Mouse (Mus musculus): ENCODE results near the gene Slc4a11.

Gene Slc4a11

DNA sequence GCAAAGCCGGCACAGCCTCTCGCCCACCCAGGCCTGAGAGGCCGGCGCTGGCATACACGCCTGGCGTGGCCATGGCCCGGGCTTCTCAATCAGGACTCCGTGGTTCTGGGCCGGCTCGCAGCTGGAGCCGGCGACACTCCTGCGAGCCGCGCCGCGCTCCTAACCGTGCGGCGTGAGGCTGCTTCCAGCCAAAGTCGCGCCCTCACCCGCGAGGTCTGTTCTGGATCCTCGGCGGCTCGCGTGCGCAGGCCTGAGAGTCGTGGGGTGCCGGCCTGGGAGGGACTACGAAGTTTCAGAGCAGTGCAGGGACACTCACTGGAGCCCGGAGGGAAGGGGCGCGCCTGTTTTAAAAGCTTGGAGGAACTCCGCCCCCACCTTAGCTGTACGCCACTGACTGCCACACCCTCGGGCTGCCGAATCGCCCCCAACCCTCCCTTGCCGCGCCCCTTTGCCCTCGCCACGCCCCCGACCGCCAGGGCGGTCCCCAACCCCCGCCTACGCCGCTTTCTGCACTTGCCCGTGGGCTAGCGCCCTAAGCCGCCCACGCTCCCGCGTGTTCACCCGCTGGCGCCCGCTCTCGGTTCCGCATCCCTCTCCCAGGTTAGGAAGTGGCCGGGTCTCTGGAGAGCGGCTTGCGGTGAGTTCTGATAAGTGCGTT lies at the start of gene Slc4a11:
TSS of gene Slc4a11 (minus strand) at position 367 of the 658 bp plus-strand sequence.
- DNase-seq = peak; percentile 85

DNA sequence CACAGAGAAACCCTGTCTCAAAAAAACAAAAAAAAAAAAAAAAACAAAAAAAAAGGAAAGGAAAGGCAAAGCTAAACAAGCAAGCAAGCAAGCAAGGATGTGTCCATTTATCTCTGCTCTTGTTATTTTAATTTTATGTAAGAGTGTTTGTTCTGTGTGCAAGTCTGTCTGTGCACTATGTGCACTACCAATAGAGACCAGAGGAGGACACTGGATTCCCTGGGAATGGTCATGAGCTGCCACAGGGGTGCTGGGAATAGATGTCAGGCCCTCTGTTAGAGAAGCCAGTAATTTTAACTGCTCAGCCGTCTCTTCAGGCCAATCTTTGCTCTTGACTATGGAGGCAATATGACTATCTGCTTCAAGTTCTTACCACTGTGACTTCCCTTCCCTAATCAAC lies 46.3 kb upstream of the Slc4a11 start:
- DNase-seq = no peak

DNA sequence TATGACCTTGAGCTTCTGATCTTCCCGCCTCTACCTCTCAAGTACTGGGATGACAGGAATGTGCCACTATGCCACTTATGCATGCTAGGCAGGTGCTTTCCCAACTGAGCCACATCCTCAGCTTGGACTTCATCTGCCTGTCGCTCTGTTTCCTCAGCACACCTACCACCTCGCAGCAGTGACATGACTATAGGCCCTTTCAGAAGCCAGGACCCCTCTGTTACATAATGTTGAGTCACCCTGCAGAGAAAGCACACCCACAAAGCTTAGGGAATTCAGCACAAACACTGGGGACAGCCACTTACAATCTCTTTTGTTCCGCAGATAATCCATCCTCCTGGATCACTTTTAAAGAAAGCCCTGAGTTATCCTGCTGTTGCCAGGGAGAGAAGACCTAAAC lies 42.8 kb upstream of the Slc4a11 start:
- DNase-seq = no peak

DNA sequence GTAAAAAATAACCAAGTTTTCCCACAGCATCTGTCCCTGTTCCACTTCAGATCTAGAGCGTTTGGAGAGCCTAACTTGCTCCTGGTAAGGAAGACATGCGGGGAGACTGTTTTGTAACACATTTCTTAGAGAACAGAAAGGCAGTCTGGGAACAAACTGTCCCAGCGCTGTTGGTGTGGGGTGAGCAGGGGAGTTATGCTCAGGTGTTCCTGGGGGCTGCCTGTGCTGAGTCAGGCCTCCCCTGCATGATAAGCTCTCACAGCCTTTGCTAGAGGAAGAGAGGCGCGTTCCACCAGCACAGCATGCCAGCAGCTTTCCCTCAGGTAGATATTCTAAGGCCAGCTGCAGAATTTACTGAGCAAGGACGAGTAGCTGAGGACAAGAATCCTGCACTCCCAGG lies 40.7 kb upstream of the Slc4a11 start:
- no peak for DNase-seq

DNA sequence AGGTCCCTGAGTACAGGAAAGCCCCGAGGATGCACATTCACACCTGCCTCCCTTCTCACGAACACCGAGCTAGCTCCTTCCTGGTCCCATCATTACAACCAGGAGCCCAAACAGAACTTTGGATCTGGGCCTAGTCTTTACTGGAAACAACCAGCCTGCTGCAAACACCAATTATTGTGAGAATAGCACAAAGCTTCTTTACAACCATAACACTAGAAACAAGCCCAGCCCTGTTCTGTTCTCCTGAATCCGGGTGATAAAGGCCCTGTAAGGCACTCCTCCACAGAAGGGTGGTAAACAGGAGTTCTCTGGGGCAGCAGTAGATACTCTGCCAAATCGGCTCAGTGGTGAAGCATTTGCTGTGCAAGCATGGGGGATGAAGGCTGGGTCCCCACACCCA lies 38.0 kb upstream of the Slc4a11 start:
- no peak for DNase-seq

DNA sequence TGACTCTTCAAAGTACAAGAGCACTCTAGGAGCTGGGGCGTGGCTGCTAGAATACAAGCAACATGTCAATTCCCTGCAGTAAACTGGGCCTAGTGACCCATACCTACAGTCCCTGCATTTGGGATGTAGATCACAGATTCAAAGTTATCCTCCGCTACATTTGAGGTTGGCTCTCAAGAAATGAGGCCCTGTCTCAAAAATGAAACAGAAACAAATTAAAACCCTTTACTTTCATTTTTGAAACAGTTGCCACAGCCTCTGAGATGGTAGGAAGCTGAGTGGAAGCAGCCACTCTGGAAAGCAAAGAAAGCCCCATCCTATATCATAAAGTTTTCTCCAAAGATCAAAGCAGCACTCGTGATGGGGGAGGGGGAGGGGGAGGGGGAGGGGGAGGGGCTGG lies 36.1 kb upstream of the Slc4a11 start:
- no peak for DNase-seq

DNA sequence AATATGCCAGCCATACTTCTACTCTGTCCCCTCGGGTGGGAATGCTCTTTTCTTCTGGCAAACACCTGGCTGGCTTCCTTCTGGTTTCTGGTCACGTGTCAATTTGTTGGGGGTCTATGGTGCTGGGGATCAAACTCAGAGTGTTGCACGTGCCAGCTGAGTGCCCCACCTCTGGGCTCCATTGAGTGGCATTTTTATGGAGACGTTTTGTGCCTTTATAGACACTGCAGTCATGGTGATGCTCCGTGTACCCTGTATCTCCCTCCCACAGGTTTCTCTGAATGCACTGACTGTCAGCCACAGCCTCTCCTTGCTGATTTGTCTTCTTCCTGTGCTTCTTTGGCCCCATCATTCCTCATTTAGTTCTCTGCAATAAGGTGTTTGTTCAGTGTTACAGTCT lies 34.5 kb upstream of the Slc4a11 start:
- no peak for DNase-seq

DNA sequence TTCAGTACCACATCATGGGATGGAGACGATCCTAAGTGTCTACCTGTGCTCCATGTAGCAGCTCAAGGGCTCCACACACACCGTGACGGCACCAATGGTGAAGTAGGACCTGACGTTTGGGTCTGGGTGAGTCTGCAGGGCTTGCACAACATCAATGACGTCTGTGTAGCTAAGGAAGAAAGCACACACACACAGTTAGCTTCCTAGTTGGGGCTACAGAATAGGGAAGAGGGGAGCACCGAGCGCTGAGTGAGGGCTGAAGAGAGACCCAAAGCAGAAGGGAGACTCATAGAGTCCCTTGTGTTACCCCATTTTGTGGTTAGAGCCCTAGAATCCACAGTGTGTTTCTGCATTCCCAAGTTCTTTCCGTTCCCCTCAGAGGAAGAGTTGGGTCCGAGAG lies 33.4 kb upstream of the Slc4a11 start:
- DNase-seq = no peak

DNA sequence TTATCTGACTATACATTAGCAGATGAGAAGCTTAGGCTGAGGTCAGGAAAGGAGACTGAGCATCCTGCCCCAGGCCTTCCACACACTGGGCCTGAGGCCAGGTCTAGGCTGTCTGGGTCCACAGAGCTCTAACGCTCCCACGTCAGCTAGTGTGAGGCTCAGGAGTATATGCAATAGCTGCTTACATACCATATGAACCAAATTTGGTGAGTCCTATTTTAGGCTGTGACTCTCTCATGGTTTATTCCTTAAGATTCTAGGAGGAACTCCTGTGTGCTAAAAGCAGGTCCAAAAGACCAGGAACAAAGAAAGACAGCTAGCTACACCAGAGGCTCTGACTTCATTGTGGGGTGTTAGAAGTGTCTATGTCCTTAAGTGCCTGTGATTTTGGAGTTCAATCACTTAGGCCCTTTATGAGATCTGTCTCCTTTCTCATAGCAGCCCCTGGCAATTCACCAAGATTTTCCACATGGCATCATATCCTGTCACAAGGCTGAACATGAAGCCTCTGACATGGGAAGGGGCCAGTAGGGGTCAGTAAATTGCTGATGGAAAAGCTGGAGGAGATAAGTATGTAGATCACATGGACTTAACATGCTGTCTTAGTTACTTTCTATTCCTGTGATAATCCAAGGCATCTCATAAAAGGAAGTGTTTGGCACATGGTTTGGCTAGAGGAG lies 31.7 kb upstream of the Slc4a11 start:
- DNase-seq = no peak

DNA sequence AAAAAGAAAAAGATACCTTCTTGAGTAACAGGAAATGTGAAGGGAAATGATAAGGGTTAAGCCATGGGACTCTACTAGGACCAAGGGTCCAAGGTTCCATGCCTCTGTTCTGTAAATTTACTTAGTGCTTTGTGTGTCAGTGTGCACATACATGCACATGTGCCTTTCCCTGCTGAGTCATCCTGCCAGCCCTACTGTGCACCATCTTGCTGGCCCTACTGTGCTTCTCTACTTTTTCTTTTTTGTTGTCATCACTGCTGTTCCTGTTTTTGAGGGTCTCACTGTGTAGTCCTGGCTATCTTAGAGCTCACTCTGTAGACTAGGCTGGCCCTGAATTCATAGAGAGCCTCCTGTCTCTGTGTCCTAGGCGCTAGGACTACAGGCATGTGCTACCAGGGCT lies 30.4 kb upstream of the Slc4a11 start:
- no peak for DNase-seq

DNA sequence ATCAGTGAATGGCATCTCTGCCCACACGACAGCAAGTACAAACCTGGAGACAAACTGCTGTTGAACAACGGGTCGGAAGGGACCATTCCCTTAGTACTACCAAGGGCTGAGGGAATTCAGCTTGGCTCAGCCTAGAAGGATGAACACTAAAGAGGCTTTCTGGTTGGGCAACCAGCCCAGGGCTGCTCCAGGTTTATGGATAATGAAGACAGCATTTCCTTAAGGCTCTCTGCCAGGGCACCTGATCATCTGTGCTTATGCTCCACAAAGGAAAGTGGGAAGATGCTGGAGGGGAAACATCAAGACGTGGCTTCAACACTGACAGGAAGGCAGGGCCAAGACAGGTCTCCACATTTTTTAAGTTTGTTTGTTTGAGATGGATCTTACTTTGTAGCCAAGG lies 27.1 kb upstream of the Slc4a11 start:
- no peak for DNase-seq

DNA sequence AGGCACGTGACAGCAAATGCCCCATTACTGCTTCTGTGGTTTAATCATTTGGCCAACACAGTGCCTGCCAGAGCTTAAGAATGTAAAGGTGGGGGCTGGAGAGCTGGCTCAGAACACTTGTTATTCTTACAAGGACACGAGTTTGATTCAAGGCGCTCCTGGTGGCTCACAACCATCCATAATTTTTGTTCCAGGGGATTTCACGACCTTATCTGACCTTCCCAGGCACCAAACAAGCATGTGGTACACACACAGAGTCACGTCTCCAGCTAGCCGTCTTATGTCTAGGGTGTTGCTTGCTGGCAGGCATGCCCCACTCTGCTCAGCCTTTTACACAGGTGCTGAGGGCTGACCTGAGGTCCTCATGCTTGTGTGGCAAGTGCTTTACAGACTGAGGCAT lies 20.6 kb upstream of the Slc4a11 start:
- DNase-seq = no peak

DNA sequence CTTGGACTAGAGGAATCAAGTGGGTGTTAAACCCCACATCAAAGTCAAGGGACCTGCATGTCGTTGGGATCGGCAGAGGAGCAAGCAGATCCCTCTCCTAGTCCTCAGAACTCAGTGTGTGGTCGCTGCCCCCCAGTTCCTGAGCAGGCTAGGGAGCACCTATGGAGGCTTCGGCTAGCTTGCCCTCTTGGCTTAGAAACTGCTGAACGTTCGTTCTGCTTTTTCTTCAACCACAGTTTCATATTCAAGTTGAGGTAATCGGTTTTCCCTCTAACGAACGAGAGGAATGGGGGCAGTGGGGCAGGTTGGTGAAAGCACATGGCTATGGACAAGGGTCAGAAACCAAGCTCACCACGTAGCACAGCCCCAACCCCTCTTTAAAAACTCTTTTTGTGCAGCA lies 9.7 kb upstream of the Slc4a11 start:
- no peak for DNase-seq

DNA sequence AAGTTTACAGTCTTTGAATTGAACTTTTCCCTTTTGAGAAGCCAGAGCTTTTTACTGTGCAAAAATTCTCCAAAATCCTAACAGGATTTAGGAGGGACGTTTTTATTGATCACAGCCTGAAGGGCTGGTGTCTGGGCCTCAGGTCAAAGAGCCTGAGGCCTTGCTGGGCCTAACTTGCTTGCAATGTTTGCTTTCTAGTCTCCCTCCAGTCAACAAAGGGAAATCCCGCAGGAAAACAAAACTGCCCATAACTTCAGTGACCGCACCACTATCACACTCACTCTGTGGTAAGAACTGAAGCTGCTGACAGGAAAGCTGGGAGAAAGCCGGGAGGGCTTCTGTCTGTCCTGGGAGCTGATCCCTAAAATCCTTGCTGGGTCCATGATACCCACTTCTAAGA lies 9.3 kb upstream of the Slc4a11 start:
- DNase-seq = no peak

DNA sequence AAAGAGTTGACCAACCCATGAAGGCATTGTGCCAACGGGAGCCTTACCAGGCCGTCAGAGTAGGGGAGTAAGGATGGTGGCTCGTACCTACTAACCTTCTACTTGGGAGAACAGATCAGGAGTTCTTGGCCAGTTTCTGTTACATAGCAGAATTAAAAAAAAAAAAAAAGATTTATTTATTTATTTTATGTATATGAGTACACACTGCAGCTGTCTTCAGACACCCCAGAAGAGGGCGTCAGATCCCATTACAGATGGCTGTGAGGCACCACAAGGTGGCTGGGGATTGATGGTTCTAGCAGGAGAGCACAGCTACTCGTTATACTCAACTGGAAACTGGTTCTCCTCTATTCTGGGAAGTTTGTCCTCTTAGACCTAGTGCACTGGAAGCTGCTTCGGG lies 7.9 kb upstream of the Slc4a11 start:
- no peak for DNase-seq

DNA sequence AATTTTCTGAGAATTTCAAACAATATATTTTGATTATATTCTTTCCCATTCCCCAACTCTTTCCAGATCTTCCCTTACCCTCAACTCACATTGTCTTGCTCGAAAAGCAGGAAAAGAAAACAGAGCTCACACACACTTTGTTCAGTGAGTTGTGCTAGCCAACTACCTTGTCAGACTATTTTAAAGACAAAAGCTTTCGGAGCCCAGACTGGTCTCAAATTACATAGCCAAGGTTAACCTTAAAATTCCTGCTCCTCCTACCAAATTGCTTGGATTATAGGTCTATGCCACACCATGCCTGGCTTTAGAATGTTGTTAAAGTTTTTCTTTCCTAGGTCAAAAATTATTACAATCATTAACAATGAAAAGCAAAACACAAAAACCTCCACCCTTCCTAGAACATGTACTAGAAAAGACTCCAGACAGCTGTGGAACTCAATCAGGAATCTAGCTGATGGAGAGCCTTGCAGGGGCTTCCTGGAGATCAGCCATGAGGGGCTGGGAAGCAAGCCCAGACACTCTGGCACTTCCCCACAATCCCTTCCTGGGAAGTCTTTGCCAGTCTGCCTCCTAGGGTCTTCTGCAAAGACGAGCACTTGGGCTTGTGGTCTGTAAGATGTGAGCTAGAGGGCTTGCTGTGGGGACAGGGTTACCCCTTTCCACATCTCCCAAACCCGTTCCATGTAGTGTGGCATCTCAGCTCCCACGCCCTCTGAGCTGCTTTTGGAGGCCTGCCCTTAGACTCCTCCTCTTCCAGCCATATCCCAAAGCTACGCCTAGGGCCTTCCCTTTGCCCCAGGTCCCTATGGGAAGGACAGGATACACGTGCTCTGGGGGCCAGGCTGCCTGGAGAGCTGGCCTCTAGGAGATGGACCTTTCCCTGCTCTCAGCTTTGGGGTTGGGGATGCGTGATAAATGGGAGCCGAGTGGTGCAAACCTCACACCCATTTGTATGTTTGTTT lies 7.0 kb upstream of the Slc4a11 start:
- no peak for DNase-seq

DNA sequence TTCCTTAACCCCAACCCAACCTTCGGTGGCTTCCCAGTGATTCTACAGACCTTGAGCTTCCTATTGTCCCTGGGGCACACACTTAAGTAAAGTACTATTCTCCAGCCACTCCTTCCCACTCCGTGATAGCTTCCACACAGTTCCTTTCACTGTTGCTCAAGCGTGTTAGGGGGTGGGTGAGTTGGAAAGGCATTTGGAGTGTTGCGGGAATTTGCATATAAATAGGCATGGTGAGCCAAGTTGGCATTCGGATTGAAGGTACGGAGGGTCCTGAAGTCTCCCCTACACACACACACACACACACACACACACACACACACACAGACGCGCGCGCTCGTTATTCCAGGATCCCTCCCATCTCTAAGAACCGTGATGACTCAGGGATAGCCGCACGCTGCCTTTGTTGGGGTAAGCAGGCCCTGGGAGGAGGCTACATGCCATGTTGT lies 525 bp upstream of the Slc4a11 start:
- no peak for DNase-seq

DNA sequence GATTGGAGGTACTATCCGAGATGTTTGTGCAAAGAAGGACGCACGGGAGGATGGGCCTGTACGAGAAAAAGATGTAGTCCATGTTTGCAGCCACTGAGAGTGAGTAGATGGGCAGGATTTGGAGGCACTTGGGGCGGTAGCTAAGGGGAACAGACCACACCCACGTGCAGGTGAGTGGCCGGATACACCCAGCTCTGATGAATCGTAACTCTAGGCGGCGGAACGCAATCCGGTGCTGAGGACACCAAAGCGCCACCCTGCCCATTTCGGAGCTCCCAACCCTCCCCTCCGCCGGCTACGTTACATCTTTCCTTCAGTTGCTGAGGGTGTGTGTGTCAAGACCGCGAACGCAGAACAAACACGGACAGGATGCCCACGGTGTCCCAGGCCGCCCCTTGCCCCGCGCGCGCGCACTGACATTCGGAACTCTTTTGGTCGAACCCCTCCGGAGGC lies 593 bp downstream of the Slc4a11 start:
- peak; percentile 31 for DNase-seq

DNA sequence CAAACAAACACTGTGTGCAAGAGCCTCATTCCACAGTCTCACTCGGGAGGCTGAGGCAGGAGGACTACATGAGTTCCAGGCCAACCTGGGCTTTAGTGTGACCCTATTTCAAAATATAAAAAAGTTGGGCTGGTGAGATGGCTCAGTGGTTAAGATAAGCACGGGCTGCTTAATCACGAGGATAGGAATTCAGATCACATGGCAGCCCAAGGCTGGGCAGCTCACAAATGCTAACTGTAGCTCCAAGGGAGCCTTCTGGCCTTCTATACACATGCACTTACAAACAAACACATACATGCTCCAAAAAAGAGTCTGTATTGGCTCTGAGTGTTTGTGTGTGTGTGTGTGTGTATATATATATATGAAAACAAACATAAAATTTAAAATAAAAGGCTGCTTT lies 3.8 kb downstream of the Slc4a11 start:
- no peak for DNase-seq

DNA sequence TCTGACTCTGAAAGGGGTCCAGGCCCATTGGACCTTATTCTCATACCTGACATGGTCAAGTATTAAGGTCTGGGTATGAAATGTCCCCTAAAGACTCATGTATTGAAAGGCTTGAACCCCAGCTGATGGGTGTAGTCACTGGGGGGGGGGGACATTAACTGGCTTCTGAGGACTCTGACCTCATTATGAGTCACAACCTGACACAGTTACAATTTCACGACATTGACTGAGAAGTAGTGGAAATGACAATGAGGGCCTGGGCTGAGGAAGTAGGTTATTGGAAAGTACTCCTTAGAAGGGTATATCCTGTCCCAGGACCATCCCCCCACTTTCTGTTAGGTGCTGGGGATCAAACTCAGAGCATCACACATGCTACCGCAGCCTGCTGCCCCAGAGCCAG lies 8.3 kb downstream of the Slc4a11 start:
- DNase-seq = no peak

DNA sequence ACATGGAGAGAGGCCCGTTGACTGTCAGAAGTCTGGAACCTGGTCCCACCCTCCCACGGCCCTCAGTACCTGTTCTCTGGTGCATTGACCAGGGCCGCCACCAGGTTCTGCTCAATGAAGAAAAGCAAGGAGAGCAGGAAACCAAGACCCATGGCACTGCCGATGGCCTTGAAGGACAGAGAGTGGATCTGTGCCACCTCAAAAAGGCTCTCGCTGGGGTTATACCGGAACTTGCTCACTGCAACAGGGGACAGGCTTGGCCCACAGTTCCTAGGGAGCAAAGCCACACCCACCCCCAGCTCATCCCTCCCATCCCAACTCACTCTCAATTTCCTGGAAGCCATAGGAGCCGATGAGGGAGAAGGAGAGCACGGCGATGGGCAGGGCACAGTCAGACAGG lies 11.9 kb downstream of the Slc4a11 start:
- DNase-seq = no peak

DNA sequence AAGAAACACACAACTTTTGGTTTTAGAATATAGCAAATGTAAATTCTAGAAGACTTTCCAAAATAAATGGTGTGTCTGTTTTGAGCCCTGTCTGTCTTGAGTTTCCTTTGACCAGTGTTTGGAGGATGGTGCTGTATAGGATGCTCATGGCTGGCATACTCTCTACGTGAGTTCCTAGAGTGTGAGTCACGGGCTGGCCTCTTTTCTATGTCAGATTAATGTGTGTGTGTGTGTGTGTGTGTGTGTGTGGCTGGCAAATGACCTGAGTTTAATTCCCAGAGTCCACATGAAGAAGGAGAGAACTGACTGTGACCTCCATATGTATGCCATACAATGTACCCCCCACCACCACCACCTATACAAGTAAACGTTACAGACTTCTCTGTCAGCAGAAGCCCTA lies 15.8 kb downstream of the Slc4a11 start:
- no peak for DNase-seq

DNA sequence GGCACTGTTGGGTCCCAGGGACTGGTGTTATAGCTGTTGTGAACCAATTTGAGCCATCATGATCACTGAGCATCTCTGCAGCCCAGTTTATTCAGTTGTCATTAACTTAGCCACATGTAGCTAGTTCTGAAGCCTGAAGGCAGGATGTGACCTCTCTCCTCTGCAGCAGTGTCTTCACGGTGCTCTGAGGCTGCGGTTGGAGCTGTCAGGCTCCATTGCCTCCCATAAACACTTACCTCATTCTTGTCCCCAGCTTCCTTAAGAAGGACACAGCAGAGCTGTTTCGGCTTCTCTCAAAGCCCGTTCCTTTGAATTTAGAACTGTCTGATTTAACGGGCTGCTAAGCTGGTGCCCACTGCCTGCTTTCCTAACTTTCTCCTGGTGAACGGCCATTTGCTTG lies 17.4 kb downstream of the Slc4a11 start:
- no peak for DNase-seq

DNA sequence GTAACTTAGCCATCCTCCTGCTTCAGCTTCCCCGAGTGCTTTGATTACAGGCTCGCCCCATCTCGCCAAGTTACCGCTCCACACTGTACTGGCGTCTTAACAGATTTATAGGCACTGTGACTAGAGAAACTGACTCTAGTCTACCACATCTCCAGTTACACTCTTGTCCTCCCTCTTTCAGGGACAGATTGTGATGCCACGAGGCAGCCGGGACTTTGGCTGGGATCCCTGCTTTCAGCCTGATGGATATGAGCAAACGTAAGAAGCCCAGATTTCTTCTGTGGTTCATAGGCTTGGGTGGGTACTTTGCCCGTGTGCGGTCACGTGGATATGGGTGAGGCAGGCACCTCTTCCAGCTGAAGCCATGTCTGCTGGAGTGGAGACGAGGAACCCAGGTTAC lies 18.2 kb downstream of the Slc4a11 start:
- no peak for DNase-seq
